Mouse (Mus musculus): ENCODE measurements around the gene A730061H03Rik.

DNA sequence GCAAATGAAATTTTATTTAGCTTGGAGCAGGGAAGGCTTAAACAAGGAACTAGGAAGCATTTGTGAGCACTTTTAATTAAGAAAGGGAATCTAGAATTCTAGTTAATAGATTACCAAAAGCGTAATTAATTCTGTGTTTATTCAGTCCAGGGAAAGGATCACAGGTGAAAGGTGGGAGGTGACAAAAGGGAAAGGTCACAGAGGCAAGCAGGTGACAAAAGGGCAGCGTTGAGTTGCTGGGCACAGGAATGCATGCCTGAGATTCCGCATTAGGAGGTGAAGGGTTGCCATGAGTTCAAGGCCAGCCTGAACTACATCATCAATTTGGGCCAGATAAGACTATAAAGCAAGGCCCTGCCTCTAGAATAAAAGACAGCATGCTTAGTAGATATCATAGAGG lies 7.3 kb upstream of the A730061H03Rik start:
- no peak for TF ChIP-seq GATA1 (IDR thresholded peaks at IDR 0.05; ENCODE audit: borderline replicate concordance, low read length)
- TF ChIP-seq FLI1 (IDR thresholded peaks at IDR 0.05; ENCODE audit: low read length): no peak
